Mouse (Mus musculus) cortical plate, adult 2 months (tissue): ENCODE results near the gene Pappa.

ENCODE experiments used
- CTCF ChIP-seq: fragments of 200-500 bp; IDR thresholded peaks from 2 replicates; pipeline ENCODE4 v1.5.1; 2011; ENCODE audit warnings: mild to moderate bottlenecking, control low read depth, low read length; ENCODE audit not compliant: insufficient read depth; ENCODE audit errors: extremely low read depth
- POLR2A ChIP-seq: fragments of 200-500 bp; IDR thresholded peaks from 2 replicates; pipeline ENCODE4 v1.6.1; 2011; ENCODE audit warnings: mild to moderate bottlenecking, low read length, control low read depth; ENCODE audit not compliant: insufficient read depth; ENCODE audit errors: extremely low read depth

GRCm38 (mm10) chr4:65243245-65243644 is 119.3 kb downstream of the Pappa start:
- TF ChIP-seq CTCF = no peak
- TF ChIP-seq POLR2A = no peak
